Mouse (Mus musculus) MEL (cell line): Measurements from ENCODE around the gene Ap2b1. TPM values are rescaled to one million over a fixed set of nuclear protein-coding genes. Genes with fewer than 3 reads are reported as not detected.

ENCODE experiments used
- DNase-seq: peaks from one replicate; pipeline ENCODE4 v3.0.0; 2011; ENCODE audit warnings: low read depth, low spot score
- H3K27ac ChIP-seq: 2 replicates; pipeline ENCODE4 v1.5.1; 2012; ENCODE audit warnings: low read depth, mild to moderate bottlenecking, control low read depth, low read length, moderate library complexity; ENCODE audit not compliant: control insufficient read depth
- H3K27me3 ChIP-seq, 2 experiments: fragments of 150-350 bp in 1 of 2; sonication (generic) in 1 of 2; 2 replicates each; pipeline ENCODE4 v1.6.1; 2012; ENCODE audit warnings: low read length in 2 of 2, mild to moderate bottlenecking in 2 of 2, improper control_type of control experiment in 1 of 2, moderate library complexity in 1 of 2; ENCODE audit not compliant: insufficient read depth in 2 of 2, control insufficient read depth in 1 of 2
- H3K36me3 ChIP-seq, 2 experiments: 2 replicates each; pipeline ENCODE4 v1.6.1; 2012 to 2014; ENCODE audit warnings: low read length in 2 of 2, improper control_type of control experiment in 1 of 2, inconsistent platforms in 1 of 2, mild to moderate bottlenecking in 1 of 2; ENCODE audit not compliant: insufficient read depth in 2 of 2, control insufficient read depth in 1 of 2
- H3K4me1 ChIP-seq, 2 experiments: fragments of 150-350 bp in 1 of 2; sonication (generic) in 1 of 2; 2 replicates each; pipeline ENCODE4 v1.6.1; 2012; ENCODE audit warnings: low read length in 2 of 2, improper control_type of control experiment in 1 of 2, mild to moderate bottlenecking in 1 of 2; ENCODE audit not compliant: insufficient read depth in 2 of 2, control insufficient read depth in 1 of 2
- H3K4me3 ChIP-seq, 2 experiments: fragments of 150-350 bp in 1 of 2; sonication (generic) in 1 of 2; 2 replicates each; pipeline ENCODE4 v1.5.1; 2012; ENCODE audit warnings: low read depth in 2 of 2, low read length in 2 of 2, mild to moderate bottlenecking in 2 of 2, moderate library complexity in 2 of 2, control low read depth in 1 of 2, improper control_type of control experiment in 1 of 2; ENCODE audit not compliant: control insufficient read depth in 1 of 2, insufficient read depth in 1 of 2
- H3K79me2 ChIP-seq: 2 replicates; pipeline ENCODE4 v1.6.1; 2012; ENCODE audit warnings: mild to moderate bottlenecking, low read length, moderate library complexity; ENCODE audit not compliant: control insufficient read depth, poor library complexity, insufficient read depth
- H3K9ac ChIP-seq: 2 replicates; pipeline ENCODE4 v1.6.1; 2012; ENCODE audit warnings: low read depth, mild to moderate bottlenecking, control low read depth, low read length, moderate library complexity; ENCODE audit not compliant: control insufficient read depth, poor library complexity, severe bottlenecking
- H3K9me3 ChIP-seq: fragments of 150-350 bp; sonication (generic); replicated peaks from 2 replicates; pipeline ENCODE4 v1.6.1; 2012; ENCODE audit warnings: mild to moderate bottlenecking, low read length, improper control_type of control experiment, moderate library complexity; ENCODE audit not compliant: insufficient read depth
- BHLHE40 ChIP-seq: IDR thresholded peaks from 2 replicates; pipeline ENCODE4 v1.6.1; 2012; ENCODE audit warnings: low read depth, mild to moderate bottlenecking, inconsistent platforms, low read length, improper control_type of control experiment, borderline replicate concordance
- CHD2 ChIP-seq: IDR thresholded peaks from 2 replicates; pipeline ENCODE4 v1.6.1; 2011; ENCODE audit warnings: low read length, improper control_type of control experiment
- ELF1 ChIP-seq: IDR thresholded peaks from 2 replicates; pipeline ENCODE4 v1.6.1; 2014; ENCODE audit warnings: low read depth, mild to moderate bottlenecking, inconsistent platforms, low read length, improper control_type of control experiment, moderate library complexity
- EP300 ChIP-seq, 2 experiments: IDR thresholded peaks; 2 replicates each; pipeline ENCODE4 v1.6.1; 2011; ENCODE audit warnings: improper control_type of control experiment in 2 of 2, low read length in 2 of 2, low read depth in 1 of 2, mild to moderate bottlenecking in 1 of 2
- ETS1 ChIP-seq: IDR thresholded peaks from 2 replicates; pipeline ENCODE4 v1.6.1; 2012; ENCODE audit warnings: low read depth, mild to moderate bottlenecking, inconsistent platforms, low read length, improper control_type of control experiment, moderate library complexity
- KAT2A ChIP-seq: conservative IDR thresholded peaks from 2 replicates; pipeline ENCODE4 v1.6.1; 2012; ENCODE audit warnings: low read depth, low read length, improper control_type of control experiment, inconsistent platforms
- MAX ChIP-seq: IDR thresholded peaks from 2 replicates; pipeline ENCODE4 v1.6.1; 2011; ENCODE audit warnings: low read length, improper control_type of control experiment
- MAZ ChIP-seq: IDR thresholded peaks from 2 replicates; pipeline ENCODE4 v1.6.1; 2012; ENCODE audit warnings: low read depth, mild to moderate bottlenecking, inconsistent platforms, low read length, improper control_type of control experiment
- MEF2A ChIP-seq: IDR thresholded peaks from 2 replicates; pipeline ENCODE4 v1.6.1; 2014; ENCODE audit warnings: low read depth, mild to moderate bottlenecking, inconsistent platforms, low read length, improper control_type of control experiment; ENCODE audit not compliant: poor library complexity, insufficient replicate concordance, severe bottlenecking; ENCODE audit errors: extremely low read depth
- MYC ChIP-seq: IDR thresholded peaks from 2 replicates; pipeline ENCODE4 v1.6.1; 2011; ENCODE audit warnings: low read depth, mild to moderate bottlenecking, low read length, improper control_type of control experiment, moderate library complexity
- POLR2A ChIP-seq, 2 experiments: IDR thresholded peaks; 2 replicates each; pipeline ENCODE4 v1.6.1; 2011 to 2012; ENCODE audit warnings: low read length in 2 of 2, mild to moderate bottlenecking in 2 of 2, control low read depth in 1 of 2, improper control_type of control experiment in 1 of 2, low read depth in 1 of 2, moderate library complexity in 1 of 2; ENCODE audit not compliant: control insufficient read depth in 1 of 2, insufficient read depth in 1 of 2, poor library complexity in 1 of 2
- POLR2AphosphoS5 ChIP-seq: IDR thresholded peaks from 2 replicates; pipeline ENCODE4 v1.6.1; 2012; ENCODE audit warnings: low read depth, borderline replicate concordance, mild to moderate bottlenecking, inconsistent platforms, low read length, moderate library complexity, mixed read lengths
- RAD21 ChIP-seq: IDR thresholded peaks from 2 replicates; pipeline ENCODE4 v1.6.1; 2011; ENCODE audit warnings: mild to moderate bottlenecking, low read depth, low read length, improper control_type of control experiment
- SMC3 ChIP-seq: IDR thresholded peaks from 2 replicates; pipeline ENCODE4 v1.6.1; 2011; ENCODE audit warnings: low read depth, low read length, improper control_type of control experiment
- TAL1 ChIP-seq: IDR thresholded peaks from 2 replicates; pipeline ENCODE4 v1.6.1; 2012; ENCODE audit warnings: mild to moderate bottlenecking, inconsistent platforms, low read length, moderate library complexity, mixed read lengths
- TBP ChIP-seq: IDR thresholded peaks from 2 replicates; pipeline ENCODE4 v1.8.0; 2011; ENCODE audit warnings: low read depth, low read length, improper control_type of control experiment
- TCF12 ChIP-seq: IDR thresholded peaks from 2 replicates; pipeline ENCODE4 v1.6.1; 2014; ENCODE audit warnings: low read depth, mild to moderate bottlenecking, inconsistent platforms, low read length, improper control_type of control experiment, moderate library complexity
- UBTF ChIP-seq: IDR thresholded peaks from 2 replicates; pipeline ENCODE4 v1.6.1; 2012; ENCODE audit warnings: low read depth, mild to moderate bottlenecking, inconsistent platforms, low read length, improper control_type of control experiment, moderate library complexity, borderline replicate concordance; ENCODE audit not compliant: insufficient read depth
- USF1 ChIP-seq: IDR thresholded peaks from 2 replicates; pipeline ENCODE4 v1.6.1; 2014; ENCODE audit warnings: low read depth, mild to moderate bottlenecking, inconsistent platforms, low read length, improper control_type of control experiment, moderate library complexity
- USF2 ChIP-seq, 2 experiments: IDR thresholded peaks; 2 replicates each; pipeline ENCODE4 v1.6.1; 2011 to 2012; ENCODE audit warnings: improper control_type of control experiment in 2 of 2, low read length in 2 of 2, borderline replicate concordance in 1 of 2, inconsistent platforms in 1 of 2, low read depth in 1 of 2, mild to moderate bottlenecking in 1 of 2; ENCODE audit not compliant: insufficient read depth in 1 of 2
- ZKSCAN1 ChIP-seq: IDR thresholded peaks from 2 replicates; pipeline ENCODE4 v1.6.1; 2012; ENCODE audit warnings: low read depth, mild to moderate bottlenecking, inconsistent platforms, low read length, improper control_type of control experiment, moderate library complexity
- polyA plus RNA-seq, 2 experiments: library from polyadenylated mRNA; stranded (reverse) in 1 of 2; unstranded in 1 of 2; fragments of >175 nt in 1 of 2; fragments of >200 nt in 1 of 2; gene quantifications; 2 replicates each; pipeline versions ENCODE4 v1.2.1 to v1.2.4; 2012; ENCODE audit warnings: low replicate concordance in 2 of 2, low read depth in 1 of 2; ENCODE audit not compliant: insufficient read length in 2 of 2, insufficient read depth in 1 of 2, missing spikeins in 1 of 2
- total RNA-seq: library from RNA; depleted of rRNA; stranded (reverse); fragments of 300-350 nt; gene quantifications from 2 replicates; pipeline ENCODE4 v1.2.3, GENCODE M21; 2012

Gene Ap2b1
- total and polyA plus RNA-seq, 3 experiments = 60.6 to 165 (median 68.9) TPM

GRCm38 (mm10) chr11:83279691-83280090 lies 19.1 kb upstream of the Ap2b1 start:
- DNase-seq = no peak
- no peaks in the 10 kb centered on the region for H3K9me3 ChIP-seq
- H3K27me3 ChIP-seq = peaks cover 0 to 6% of the 10 kb centered on the region in 2 experiments; a peak in 3 of 4 replicates
- H3K79me2 ChIP-seq = no peaks in the 10 kb centered on the region
- H3K4me1 ChIP-seq = peaks cover 0 to 4% of the 10 kb centered on the region in 2 experiments; a peak in 2 of 4 replicates
- no peak overlapping the region for H3K9ac ChIP-seq
- H3K36me3 ChIP-seq = no peaks in the 10 kb centered on the region
- H3K4me3 ChIP-seq = no peak overlapping the region
- H3K27ac ChIP-seq = no peak overlapping the region
- TF ChIP-seq USF1 (no peak), MAZ (no peak), TBP (no peak)

- H3K9ac ChIP-seq = no peak overlapping the region
- H3K4me1 ChIP-seq = peaks cover 15 to 17% of the 10 kb centered on the region in 2 experiments
- H3K9me3 ChIP-seq = no peaks in the 10 kb centered on the region
- no peak overlapping the region for H3K27ac ChIP-seq
- peaks cover 0 to 18% of the 10 kb centered on the region in 2 experiments; a peak in 2 of 4 replicates for H3K36me3 ChIP-seq
- H3K79me2 ChIP-seq = no peaks in the 10 kb centered on the region
- no peak for DNase-seq
- peaks cover 0 to 6% of the 10 kb centered on the region in 2 experiments; a peak in 3 of 4 replicates for H3K27me3 ChIP-seq
- TF ChIP-seq TAL1 (no peak), UBTF (no peak), ETS1 (no peak), POLR2A (IDR thresholded peaks at IDR 0.05; ENCODE audit: control insufficient read depth in 1 of 2, insufficient read depth in 1 of 2, low read depth in 1 of 2, low read length in 2 of 2, poor library complexity in 1 of 2) (no peak), MAX (no peak), ELF1 (no peak), MYC (no peak), MEF2A (no peak), ZKSCAN1 (no peak), POLR2AphosphoS5 (no peak), KAT2A (no peak), TCF12 (no peak), CHD2 (no peak), BHLHE40 (no peak), EP300 (IDR thresholded peaks at IDR 0.05; ENCODE audit: low read depth in 1 of 2, low read length in 2 of 2) (no peak), RAD21 (no peak), SMC3 (no peak), USF2 (IDR thresholded peaks at IDR 0.05; ENCODE audit: borderline replicate concordance in 1 of 2, insufficient read depth in 1 of 2, low read depth in 1 of 2, low read length in 2 of 2) (no peak)
- no peak overlapping the region for H3K4me3 ChIP-seq
These were observed 16.7 kb upstream of the Ap2b1 start for GRCm38 (mm10) chr11:83282084-83282483.
